Mouse (Mus musculus) CH12.LX (cell line): ENCODE measurements around the gene Klhl29. TPM values are rescaled to one million over a fixed set of nuclear protein-coding genes. Genes with fewer than 3 reads are reported as not detected.

Experiments
- DNase-seq: peaks from one replicate; pipeline ENCODE4 v3.0.0-alpha.2; 2013; ENCODE audit errors: extremely low read depth
- H3K27ac ChIP-seq: 2 replicates; pipeline ENCODE4 v1.5.1; 2012; ENCODE audit warnings: low read depth, mild to moderate bottlenecking, control low read depth, moderate library complexity; ENCODE audit not compliant: insufficient read depth
- H3K27me3 ChIP-seq: replicated peaks from 2 replicates; pipeline ENCODE3; 2012; ENCODE audit warnings: inconsistent platforms
- H3K36me3 ChIP-seq, 2 experiments: replicated peaks in 1 of 2; 2 replicates each; pipeline versions ENCODE3 to v1.6.1; 2012; ENCODE audit warnings: inconsistent platforms in 1 of 2, low read length in 1 of 2, mild to moderate bottlenecking in 1 of 2, mixed read lengths in 1 of 2, moderate library complexity in 1 of 2; ENCODE audit not compliant: control insufficient read depth in 1 of 2, insufficient read depth in 1 of 2
- H3K4me1 ChIP-seq, 2 experiments: 2 replicates each; pipeline ENCODE4 v1.6.1; 2012; ENCODE audit warnings: inconsistent platforms in 1 of 2, moderate library complexity in 1 of 2; ENCODE audit not compliant: insufficient read depth in 2 of 2, control insufficient read depth in 1 of 2
- H3K4me2 ChIP-seq: 2 replicates; pipeline ENCODE4 v1.6.1; 2012; ENCODE audit warnings: low read depth, mild to moderate bottlenecking, control low read depth; ENCODE audit not compliant: poor library complexity, insufficient read depth, severe bottlenecking
- H3K4me3 ChIP-seq, 3 experiments: fragments of 150-350 bp in 1 of 3; sonication (generic) in 1 of 3; replicated peaks in 1 of 3; 2 replicates each; pipeline versions ENCODE3 to v1.5.1; 2011 to 2012; ENCODE audit warnings: low read depth in 2 of 3, low read length in 2 of 3, mild to moderate bottlenecking in 2 of 3, moderate library complexity in 2 of 3, control low read depth in 1 of 3, improper control_type of control experiment in 1 of 3, inconsistent platforms in 1 of 3, mixed read lengths in 1 of 3; ENCODE audit not compliant: poor library complexity in 1 of 3
- H3K79me2 ChIP-seq: replicated peaks from 2 replicates; pipeline ENCODE4 v1.6.1; 2012; ENCODE audit warnings: mild to moderate bottlenecking, moderate library complexity; ENCODE audit not compliant: control insufficient read depth, poor library complexity, insufficient read depth, severe bottlenecking; ENCODE audit errors: extremely low read depth
- H3K9ac ChIP-seq: 2 replicates; pipeline ENCODE4 v1.6.1; 2012; ENCODE audit warnings: low read depth, mild to moderate bottlenecking, control low read depth, moderate library complexity; ENCODE audit not compliant: insufficient read depth
- H3K9me3 ChIP-seq: replicated peaks from 2 replicates; pipeline ENCODE3; 2012; ENCODE audit warnings: low read length, inconsistent platforms, mixed read lengths
- CTCF ChIP-seq, 2 experiments: IDR thresholded peaks in 1 of 2; conservative IDR thresholded peaks in 1 of 2; 2 replicates each; pipeline ENCODE4 v1.5.1; 2011 to 2012; ENCODE audit warnings: low read depth in 2 of 2, low read length in 2 of 2, improper control_type of control experiment in 1 of 2, inconsistent platforms in 1 of 2, mild to moderate bottlenecking in 1 of 2, moderate library complexity in 1 of 2
- ELF1 ChIP-seq: IDR thresholded peaks from 2 replicates; pipeline ENCODE4 v1.6.1; 2014; ENCODE audit warnings: low read depth, mild to moderate bottlenecking, inconsistent platforms, low read length, improper control_type of control experiment
- GABPA ChIP-seq: IDR thresholded peaks from 2 replicates; pipeline ENCODE4 v1.6.1; 2012; ENCODE audit warnings: low read depth, low read length, improper control_type of control experiment, inconsistent platforms; ENCODE audit not compliant: insufficient replicate concordance
- JUN ChIP-seq: IDR thresholded peaks from 2 replicates; pipeline ENCODE4 v1.6.1; 2011; ENCODE audit warnings: low read depth, mild to moderate bottlenecking, low read length, improper control_type of control experiment, moderate library complexity; ENCODE audit not compliant: insufficient read depth
- MAFK ChIP-seq: IDR thresholded peaks from 2 replicates; pipeline ENCODE4 v1.6.1; 2011; ENCODE audit warnings: low read length, improper control_type of control experiment; ENCODE audit not compliant: insufficient replicate concordance
- MYC ChIP-seq: IDR thresholded peaks from 2 replicates; pipeline ENCODE4 v1.6.1; 2011; ENCODE audit warnings: low read depth, mild to moderate bottlenecking, improper control_type of control experiment, low read length
- POLR2A ChIP-seq: IDR thresholded peaks from 2 replicates; pipeline ENCODE4 v1.6.1; 2011; ENCODE audit warnings: low read depth, mild to moderate bottlenecking, improper control_type of control experiment, low read length
- POLR2AphosphoS2 ChIP-seq: IDR thresholded peaks from 2 replicates; pipeline ENCODE4 v1.6.1; 2011; ENCODE audit warnings: low read depth, low read length, improper control_type of control experiment
- RCOR1 ChIP-seq: conservative IDR thresholded peaks from 2 replicates; pipeline ENCODE4 v1.6.1; 2012; ENCODE audit warnings: low read depth, mild to moderate bottlenecking, inconsistent platforms, low read length, improper control_type of control experiment
- TCF12 ChIP-seq: IDR thresholded peaks from 2 replicates; pipeline ENCODE4 v1.6.1; 2014; ENCODE audit warnings: low read depth, mild to moderate bottlenecking, inconsistent platforms, low read length, improper control_type of control experiment
- UBTF ChIP-seq: IDR thresholded peaks from 2 replicates; pipeline ENCODE4 v1.6.1; 2012; ENCODE audit warnings: low read depth, mild to moderate bottlenecking, inconsistent platforms, low read length, improper control_type of control experiment, moderate library complexity
- USF1 ChIP-seq: IDR thresholded peaks from 2 replicates; pipeline ENCODE4 v1.6.1; 2014; ENCODE audit warnings: low read depth, mild to moderate bottlenecking, inconsistent platforms, low read length, improper control_type of control experiment
- USF2 ChIP-seq: conservative IDR thresholded peaks from 2 replicates; pipeline ENCODE4 v1.6.1; 2011; ENCODE audit warnings: low read depth, low read length, improper control_type of control experiment
- ZKSCAN1 ChIP-seq: IDR thresholded peaks from 2 replicates; pipeline ENCODE4 v1.6.1; 2012; ENCODE audit warnings: low read depth, inconsistent platforms, low read length, improper control_type of control experiment, borderline replicate concordance
- ZNF384 ChIP-seq: IDR thresholded peaks from 2 replicates; pipeline ENCODE4 v1.6.1; 2012; ENCODE audit warnings: low read depth, low read length, improper control_type of control experiment, inconsistent platforms
- dilution Hi-C: fragments of 300-500 bp; cut with MboI; formaldehyde crosslinking; loops from 2 replicates; pipeline ENCODE4 v1.14.3; 2020; ENCODE audit warnings: low sequenced_read_pairs; ENCODE audit not compliant: extremely low pct_unique_long_range_greater_than_20kb, extremely low pct_ligation_motif_present
- in situ Hi-C: fragments of 300-500 bp; cut with MboI; formaldehyde crosslinking; loops from 3 replicates; pipeline ENCODE4 v1.14.3; 2019; ENCODE audit warnings: low sequenced_read_pairs, low pct_ligation_motif_present, low pct_unique_long_range_greater_than_20kb, mixed read lengths
- polyA plus RNA-seq: library from polyadenylated mRNA; unstranded; fragments of >175 nt; gene quantifications from 2 replicates; pipeline ENCODE4 v1.2.1, GENCODE M21; 2012; ENCODE audit warnings: low read depth; ENCODE audit not compliant: insufficient read length
- total RNA-seq, 2 experiments: library from RNA; depleted of rRNA; stranded (reverse); fragments of 300-350 nt in 1 of 2; fragments of >200 nt in 1 of 2; gene quantifications; 2 replicates each; pipeline ENCODE4 v1.2.3; 2012 to 2014

Gene Klhl29
- total and polyA plus RNA-seq, 3 experiments, result 0.04 TPM; not detected in 2

DNA sequence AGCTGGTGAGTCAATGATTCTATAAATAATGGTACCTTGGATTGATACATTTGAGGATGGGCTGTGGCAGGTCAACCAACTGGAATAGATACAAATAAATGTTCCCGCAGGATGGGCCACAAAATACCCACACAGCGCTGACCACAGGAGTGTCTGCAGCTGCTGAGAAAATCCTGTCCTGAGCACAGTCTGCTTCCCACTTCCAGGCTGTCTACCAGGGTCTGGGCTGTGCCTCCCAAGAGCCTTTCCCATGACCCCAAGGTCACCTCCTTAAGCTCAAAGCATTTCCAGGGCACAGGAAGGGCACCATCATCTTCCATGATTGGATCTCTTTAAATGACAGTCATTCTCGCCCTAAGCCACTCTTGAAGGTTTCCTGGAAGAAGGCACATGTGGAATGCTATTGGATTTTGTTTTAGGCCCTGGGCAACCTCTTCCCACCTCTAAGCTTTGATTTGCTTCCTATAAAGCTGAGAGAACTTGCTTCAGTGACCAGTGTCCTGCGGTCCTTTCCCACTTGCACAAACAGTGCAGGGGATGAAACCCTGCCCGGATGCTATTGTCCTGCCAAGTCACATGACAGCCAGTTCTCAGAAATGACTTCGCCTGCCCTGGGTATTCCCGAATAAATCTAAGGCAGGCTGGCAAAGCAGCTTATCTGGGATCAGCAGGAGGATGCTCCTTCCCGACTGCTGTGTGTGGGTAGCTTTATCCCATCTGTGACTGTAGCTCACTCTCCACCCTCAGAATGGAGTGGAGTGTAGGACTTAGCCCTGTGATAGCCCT lies 38.4 kb downstream of the Klhl29 start:
- TF ChIP-seq TCF12, result no peak
- TF ChIP-seq GABPA, result no peak
- no peak overlapping the region for H3K27ac ChIP-seq
- no peak overlapping the region for H3K4me2 ChIP-seq
- H3K9me3 ChIP-seq, result no peaks in the 10 kb centered on the region
- no peaks in the 10 kb centered on the region for H3K27me3 ChIP-seq
- H3K36me3 ChIP-seq, result no peaks in the 10 kb centered on the region
- no peaks in the 10 kb centered on the region for H3K79me2 ChIP-seq
- DNase-seq, result no peak
- dilution Hi-C loops (no loop called here), in situ Hi-C loops (no loop called here)
- H3K4me1 ChIP-seq, result no peaks in the 10 kb centered on the region
- no peak overlapping the region for H3K4me3 ChIP-seq
- no peak overlapping the region for H3K9ac ChIP-seq

GRCm38 (mm10) chr12:5336331-5336730 lies 39.2 kb downstream of the Klhl29 start:
- in situ Hi-C loops, result no loop called here
- no peak overlapping the region for H3K27ac ChIP-seq
- H3K4me3 ChIP-seq, result no peak overlapping the region
- H3K27me3 ChIP-seq, result no peaks in the 10 kb centered on the region
- dilution Hi-C loops, result no loop called here
- H3K4me2 ChIP-seq, result no peak overlapping the region
- TF ChIP-seq RCOR1, result no peak
- no peak for TF ChIP-seq MYC
- no peaks in the 10 kb centered on the region for H3K4me1 ChIP-seq
- H3K36me3 ChIP-seq, result no peaks in the 10 kb centered on the region
- DNase-seq, result no peak
- H3K9ac ChIP-seq, result no peak overlapping the region
- no peaks in the 10 kb centered on the region for H3K79me2 ChIP-seq
- no peaks in the 10 kb centered on the region for H3K9me3 ChIP-seq

- no peaks in the 10 kb centered on the region for H3K9me3 ChIP-seq
Measured at GRCm38 (mm10) chr12:5334956-5335355, 40.5 kb downstream of the Klhl29 start.

More at GRCm38 (mm10) chr12:5334956-5335355, 40.5 kb downstream of the Klhl29 start:
- Histone ChIP-seq H3K4me1 (no peaks in the 10 kb centered on the region), H3K79me2 (no peaks in the 10 kb centered on the region), H3K4me2 (no peak overlapping the region), H3K9ac (no peak overlapping the region), H3K4me3 (no peak overlapping the region), H3K36me3 (no peaks in the 10 kb centered on the region)
- no peak for DNase-seq
- TF ChIP-seq POLR2A, result no peak
- TF ChIP-seq ELF1, result no peak
- no peak for TF ChIP-seq USF1
- TF ChIP-seq JUN, result no peak
- TF ChIP-seq CTCF (conservative IDR thresholded peaks at IDR 0.05 in 1 of 2, IDR thresholded peaks at IDR 0.05 in 1 of 2; ENCODE audit: low read depth in 2 of 2, low read length in 2 of 2), result no peak
- no peak for TF ChIP-seq MAFK
- TF ChIP-seq RCOR1, result no peak
- no peak for TF ChIP-seq POLR2AphosphoS2
- TF ChIP-seq ZNF384, result no peak
- TF ChIP-seq MYC, result no peak
- no peak for TF ChIP-seq UBTF
- TF ChIP-seq ZKSCAN1, result no peak
- TF ChIP-seq USF2, result no peak
- TF ChIP-seq, all 38 proteins: peak for 0
- in situ Hi-C loops, result no loop called here
- dilution Hi-C loops, result no loop called here
- H3K27me3 ChIP-seq, result no peaks in the 10 kb centered on the region
- no peak overlapping the region for H3K27ac ChIP-seq
